Mouse (Mus musculus) spleen, postnatal 4 days (tissue): ENCODE measurements around the gene Ints14.

Experiments
- DNase-seq, 2 experiments: peaks; one replicate each; pipeline ENCODE4 v3.0.0; 2022; ENCODE audit warnings: low spot score in 2 of 2

Ints14 gene

DNA sequence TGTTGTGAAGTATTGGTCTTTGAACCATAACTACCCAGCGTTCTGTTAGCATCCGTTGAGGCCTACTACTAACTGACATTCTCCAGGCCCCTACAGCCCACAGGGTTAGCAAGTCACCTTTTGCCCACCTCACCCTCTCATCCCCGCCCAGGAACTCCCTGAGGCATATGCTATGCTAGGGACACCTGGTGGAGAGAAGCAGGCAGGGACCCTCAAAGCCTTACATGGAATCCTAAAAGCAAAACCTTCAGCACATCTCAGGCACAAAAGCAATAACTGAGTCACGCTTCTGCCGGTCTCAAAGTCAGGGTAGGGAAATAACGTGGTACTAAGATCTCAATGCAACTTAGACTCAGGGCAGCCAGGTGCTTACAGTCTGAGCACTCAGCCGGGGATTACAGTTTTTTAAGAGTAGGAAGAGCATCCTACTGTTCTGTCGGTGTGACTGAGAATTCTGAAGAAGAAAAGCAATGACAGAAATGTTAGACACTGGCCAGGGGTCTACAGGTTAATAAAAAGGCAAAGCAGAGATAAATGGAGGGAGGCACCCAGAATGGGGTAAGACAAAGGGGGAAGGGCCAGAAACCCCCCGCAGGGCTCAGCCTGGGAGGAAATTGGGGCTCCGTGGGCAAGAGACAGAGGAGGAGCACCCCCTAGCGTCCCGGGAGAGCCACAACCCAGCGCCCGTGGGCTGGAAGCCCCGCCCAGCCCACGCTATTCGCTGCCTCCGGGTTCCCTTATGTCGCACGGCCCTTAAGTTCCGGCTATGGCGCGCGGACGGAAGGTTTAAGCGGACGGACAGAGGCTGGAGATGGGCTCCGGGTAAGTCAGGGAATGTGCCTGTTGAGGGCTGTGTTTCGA is at the start of gene Ints14:
Ints14 (plus strand) TSS at position 789 of the 861 bp plus-strand sequence.
- DNase-seq = peak; percentile 97 to 99

DNA sequence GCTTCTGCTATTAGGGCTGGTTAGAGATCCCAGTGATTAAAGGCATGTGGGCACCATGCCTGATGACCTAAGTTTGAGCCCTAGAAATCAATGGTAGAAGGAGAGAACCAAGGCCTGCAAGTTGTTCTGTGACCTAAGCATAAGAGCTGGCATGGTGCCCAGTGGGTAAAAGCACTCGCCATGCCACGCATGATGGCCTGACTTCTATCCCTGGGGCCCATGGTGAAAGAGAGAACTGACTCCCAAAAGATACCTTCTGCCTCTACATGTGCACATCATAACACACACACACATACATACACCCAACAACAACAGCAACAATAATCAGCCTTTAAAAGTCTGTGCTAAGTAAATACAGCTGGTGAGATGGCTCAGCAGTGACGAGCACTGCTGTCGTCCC is 47.3 kb upstream of the Ints14 start:
- DNase-seq = no peak

DNA sequence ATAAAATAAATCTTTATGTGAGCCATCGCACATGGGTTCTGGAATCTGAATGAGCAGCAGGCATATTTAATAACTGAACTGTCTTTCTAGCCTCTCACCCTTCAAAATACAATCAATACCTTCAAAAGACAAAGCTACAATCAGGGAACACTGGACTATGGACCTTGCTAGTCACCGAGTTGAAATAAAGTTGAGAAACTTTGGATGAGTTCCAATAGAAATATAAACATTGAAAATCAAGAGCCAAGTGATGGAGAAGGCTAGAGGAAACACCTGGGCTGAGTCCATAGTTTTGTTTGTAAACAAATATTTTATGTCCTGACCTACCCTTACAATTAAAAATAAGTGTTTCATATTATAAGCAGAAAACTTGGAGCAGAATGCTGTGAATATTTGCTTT is 46.7 kb upstream of the Ints14 start:
- DNase-seq = no peak

DNA sequence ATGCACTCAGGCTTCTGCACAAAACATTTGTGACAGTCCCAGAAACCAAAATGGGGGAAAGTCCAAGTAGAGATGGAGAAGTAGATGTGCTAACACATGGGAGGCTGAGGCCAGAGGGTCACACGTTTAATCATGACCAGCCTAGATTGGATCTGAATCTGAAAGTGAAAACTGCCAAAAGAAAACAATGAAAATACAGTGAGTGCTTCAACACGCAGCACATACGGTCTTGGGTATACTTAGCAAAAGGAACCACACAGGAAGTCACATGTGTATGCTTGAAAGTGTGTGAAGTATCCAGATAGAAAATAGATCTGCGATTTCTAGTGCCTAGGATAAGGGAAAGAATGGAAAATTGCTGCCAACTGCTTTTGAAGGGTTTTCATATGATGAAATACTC is 46.1 kb upstream of the Ints14 start:
- no peak for DNase-seq

DNA sequence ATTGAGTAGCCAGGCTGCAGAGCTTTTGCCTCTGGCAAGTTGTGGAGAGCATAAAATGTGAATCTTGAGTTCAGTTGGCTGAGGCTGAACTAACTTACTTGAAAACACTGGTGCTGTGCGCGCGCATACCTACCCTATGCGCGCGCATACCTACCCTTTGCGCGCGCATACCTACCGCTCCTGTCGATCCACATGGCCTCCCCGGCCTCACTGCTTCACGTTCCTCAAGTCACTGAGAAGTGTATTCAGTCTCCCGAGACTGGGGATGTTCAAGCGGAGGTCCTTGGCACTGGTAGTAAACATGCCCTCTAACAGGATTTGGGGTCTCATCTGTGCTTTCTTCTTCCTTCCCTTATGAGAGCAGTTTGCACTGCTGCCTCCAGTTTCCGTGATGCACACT is 42.1 kb upstream of the Ints14 start:
- DNase-seq = peak; percentile 51 to 77

DNA sequence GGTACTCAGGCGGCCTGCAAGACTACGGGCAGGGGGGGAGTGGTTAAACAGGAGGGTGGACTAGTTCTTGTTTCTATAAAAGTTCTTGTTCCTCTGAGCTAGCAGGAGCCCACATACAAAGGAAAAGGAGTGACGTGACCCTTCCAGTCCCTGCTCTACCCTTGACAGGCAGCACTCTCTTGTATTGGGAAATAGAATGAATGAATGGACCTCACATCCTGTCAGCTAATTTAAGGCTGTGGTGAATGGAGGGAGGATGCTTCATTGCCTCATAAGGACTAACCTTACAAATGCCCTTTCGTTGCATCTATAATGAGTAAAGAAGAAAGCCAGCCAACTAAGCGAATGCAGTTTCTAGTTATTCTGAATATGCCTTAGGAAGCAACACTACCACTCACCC is 34.9 kb upstream of the Ints14 start:
- DNase-seq = no peak

DNA sequence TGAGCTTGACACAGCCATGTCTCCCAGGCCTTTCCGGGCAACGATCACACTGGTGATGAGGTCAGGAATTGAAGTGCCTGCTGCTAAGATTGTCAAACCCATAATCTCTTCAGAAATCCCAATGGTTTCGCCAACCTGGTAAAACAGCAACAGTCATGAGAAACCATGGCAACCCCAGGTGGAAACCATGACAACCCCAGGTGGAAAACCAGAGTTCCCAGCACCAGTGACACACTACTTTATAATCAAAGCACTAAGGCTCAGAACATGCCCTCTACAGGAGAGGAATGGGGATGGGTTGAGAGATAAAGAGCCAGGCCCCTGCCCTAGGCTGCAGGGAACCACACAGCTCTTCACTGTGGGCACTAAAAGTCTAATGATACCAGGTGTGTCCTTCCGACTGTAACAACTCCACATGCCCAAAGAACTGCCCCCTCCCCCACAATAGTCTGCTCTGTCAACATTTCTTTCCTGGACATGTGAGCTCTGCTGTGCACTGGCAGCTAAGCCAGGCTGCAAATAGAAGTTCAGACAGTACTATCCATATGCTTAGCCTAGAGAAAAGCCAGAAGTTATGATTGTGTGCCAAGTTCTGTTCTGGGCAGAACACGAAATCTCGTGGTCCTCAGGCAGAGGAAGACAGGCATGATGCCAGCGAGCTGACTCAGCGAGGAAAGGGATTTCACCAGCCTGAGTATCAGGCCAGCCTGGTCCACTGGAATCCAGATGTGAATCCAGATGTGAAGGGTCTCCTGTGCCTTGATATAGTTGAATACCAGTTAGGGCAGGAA is 34.3 kb upstream of the Ints14 start:
- no peak for DNase-seq

DNA sequence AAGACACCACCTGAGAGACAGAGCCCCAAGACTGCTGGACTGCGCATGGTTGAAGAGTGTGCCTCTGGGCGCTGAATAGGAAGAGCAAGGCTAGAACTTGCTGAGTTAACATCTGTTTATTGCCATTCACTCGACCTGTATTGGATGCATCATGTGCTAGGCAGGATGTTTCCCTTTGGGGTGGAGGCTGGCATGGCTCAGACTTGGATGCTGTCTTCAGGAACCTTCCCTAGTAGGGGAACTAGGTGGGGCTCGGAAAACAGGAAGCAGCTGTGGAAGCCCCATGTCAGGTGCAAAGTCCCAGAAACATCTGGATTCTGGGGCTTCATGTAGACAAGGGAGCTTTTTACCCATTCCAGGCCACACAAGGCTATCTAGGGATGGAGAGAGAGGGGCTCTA is 30.4 kb upstream of the Ints14 start:
- no peak for DNase-seq

DNA sequence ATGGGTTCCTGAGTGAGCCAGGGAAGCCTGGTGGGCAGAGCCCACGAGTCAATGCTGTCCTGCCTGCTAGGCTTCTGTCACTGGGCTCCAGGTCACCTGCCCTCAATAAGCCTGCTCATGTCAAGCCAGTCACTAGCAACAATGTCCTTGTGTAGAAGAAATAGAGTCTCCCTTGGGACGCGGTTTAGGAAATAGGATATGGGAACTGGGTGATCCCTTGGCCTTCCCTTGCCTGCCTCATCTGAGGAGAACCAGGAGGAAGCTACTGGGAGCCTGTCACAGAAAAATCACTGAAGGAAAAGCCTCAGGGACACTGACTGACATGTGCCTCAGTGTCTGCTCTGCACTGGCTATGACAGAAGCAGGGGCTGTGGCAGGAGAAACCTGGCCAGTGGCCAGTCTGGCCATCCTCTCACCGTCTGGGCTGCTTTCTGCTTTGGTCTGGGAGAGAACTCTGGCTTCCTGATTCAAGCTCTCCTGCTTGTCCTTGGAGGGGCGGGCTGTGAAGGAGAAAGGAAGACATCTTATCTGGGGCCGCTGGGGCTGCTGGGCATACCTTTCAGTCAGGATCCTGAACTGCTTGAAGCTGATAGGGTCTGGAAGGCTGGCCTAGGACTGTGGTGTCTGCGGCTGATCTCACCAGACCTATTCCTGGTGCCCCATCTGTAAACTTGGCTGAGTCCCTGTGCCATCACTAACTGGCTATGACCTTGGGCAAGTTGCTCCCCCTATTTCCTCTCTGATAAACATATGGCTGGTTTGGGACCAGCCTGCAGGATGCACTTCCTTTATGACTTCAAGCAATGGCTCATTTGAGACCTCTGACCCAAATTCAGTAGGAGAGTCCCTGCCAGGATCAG is 28.7 kb upstream of the Ints14 start:
- peak in 1 of 2 experiments; percentile 37 for DNase-seq

DNA sequence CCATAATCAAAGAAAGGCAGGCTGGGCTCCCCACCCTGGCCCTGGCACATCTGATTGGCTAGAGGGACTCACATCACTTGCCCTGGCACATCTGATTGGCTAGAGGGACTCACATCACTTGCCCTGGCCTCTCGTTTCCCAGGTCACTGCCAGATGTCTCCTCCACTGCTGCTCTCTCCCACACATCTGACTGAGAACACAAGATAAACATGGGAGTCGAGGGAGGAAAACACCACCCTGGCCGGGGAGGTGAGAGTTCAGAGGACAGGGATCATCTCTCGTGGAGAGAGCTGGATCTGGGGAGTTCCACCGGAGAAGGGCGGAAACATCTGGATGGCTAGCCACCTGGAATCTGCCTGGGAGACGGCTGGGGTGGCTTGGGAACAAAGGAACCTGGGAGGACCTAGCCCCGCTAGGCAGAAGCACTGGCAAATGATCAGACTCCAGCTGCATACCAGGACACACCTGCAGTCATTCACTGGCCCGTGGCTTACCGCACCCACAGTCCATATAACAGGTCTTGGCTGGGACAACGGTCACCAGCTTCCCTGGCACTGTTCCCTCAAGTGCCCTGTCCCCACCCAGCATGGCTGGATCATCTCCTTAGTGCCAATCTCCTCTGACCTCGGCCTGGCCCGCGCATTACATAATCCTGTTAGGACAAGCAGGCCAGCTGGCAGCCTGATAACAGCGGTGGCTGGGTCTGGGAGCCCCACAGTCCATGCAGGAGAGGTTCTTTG is 26.5 kb upstream of the Ints14 start:
- peak; percentile 51 to 70 for DNase-seq

DNA sequence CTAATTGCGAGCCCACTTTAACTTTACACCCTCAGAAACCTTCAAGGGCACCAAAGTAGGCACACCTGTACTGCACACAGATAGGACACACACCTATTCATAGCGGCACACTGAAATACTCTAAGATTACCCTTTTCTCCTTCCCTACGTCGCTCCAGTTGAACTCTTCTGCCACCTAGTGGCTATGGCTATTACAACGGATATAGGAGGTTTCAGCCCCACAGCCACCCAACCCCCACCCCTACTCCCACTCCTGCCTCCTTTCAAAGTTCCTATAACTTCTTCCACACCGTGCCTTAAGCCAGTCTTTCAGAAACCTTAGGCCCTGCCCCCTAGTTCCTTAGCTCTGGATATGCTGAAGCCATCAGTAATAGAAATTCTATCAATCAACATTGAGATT is 24.2 kb upstream of the Ints14 start:
- DNase-seq = peak; percentile 71 to 87

DNA sequence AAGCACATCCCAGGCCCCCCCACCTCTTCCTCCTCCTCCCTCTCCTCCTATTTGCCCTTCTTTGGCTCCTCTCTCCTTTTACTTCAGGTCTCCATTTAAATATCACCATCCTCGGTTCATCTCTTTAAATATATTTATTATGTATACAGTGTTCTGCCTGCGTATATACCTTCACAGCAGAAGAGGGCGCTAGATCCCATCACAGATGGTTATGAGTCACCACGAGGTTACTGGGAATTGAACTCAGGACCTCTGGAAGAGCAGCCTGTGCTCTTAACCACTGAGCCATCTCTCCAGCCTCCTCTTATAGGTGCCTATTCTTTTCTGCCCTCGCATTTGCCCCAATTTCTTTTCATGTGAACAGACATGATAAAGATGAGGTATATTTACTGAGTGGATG is 23.2 kb upstream of the Ints14 start:
- no peak for DNase-seq

DNA sequence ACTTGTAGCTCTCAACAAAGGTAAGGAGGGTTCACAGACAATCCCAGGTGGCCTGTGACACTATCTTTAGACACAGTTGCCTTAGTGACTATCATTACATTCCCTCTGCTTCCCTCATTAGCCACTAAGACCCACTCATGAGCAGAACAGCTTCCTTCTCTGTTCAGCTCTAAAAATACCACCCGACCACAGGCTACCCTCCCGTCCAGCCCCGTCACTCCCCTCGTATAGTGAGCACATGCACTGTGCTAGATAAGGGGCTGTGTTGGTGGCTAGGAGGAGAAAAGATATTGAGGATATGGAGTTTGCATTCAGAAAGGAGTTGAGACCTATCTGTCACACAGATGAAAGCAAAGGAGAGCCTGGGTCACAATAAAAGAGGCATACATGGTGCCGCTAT is 22.2 kb upstream of the Ints14 start:
- no peak for DNase-seq

DNA sequence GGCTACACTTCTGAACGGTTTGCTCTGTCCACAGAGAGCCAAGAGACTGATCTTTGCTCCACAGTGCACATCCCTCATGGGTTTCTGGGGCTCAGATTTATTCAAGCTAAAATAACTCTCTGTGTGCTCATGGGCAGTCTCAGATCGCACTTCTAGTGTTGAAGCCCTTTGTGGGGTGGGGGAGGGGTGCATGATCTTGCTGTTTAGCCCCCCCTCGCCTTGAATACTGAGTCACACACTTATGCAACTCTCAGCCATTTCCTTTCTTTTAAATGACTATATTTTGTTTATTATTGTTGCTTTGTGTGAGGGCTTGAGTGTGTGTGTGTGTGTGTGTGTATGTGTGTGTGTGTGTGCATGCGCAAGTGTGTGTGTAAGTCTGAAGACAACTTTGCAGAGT is 21.4 kb upstream of the Ints14 start:
- no peak for DNase-seq

DNA sequence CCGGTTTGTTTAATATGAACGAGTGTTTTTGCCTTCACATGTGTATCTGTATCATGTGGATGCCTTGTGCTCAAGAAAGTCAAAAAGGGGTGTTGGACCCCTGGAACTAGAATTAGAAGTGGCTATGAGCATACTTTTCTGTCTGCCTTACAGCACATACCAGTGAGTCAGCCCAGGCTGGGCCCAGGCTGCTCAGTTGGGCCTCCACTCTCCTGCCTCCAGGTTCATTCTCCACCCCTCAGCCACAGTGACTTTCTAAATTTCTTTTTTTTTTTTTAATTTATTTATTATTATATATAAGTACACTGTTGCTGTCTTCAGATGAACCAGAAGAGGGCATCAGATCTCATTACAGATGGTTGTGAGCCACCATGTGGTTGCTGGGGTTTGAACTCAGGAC is 20.9 kb upstream of the Ints14 start:
- DNase-seq = no peak

DNA sequence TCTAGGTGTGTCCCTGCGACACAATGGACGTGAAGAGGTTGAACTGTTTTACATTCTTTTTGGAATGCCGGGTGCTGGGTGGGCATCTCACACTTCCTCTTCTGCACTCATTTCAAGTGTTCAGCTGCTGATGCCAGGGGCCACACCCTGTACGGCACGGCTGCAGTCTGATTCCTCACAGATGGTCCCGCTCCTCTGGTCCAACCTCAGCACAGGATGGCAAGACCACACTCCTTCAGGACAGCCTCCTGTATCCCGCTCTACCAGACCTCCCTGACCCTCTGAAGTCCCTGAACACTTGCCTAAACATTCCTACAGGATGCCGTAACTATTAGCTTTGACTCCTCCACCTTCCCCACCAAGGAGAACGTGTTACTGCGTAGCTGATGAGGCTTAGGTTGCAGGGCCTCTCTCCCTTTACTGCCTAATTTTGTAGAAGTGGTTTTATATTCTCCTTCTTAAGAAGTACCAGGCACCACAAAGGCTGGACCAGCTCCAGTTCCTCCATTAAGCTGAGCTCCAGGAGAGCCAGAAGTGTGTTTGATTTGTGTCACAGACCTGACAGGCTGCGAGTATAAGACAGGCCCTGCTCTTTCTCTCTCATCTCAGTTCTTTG is 19.9 kb upstream of the Ints14 start:
- no peak for DNase-seq

DNA sequence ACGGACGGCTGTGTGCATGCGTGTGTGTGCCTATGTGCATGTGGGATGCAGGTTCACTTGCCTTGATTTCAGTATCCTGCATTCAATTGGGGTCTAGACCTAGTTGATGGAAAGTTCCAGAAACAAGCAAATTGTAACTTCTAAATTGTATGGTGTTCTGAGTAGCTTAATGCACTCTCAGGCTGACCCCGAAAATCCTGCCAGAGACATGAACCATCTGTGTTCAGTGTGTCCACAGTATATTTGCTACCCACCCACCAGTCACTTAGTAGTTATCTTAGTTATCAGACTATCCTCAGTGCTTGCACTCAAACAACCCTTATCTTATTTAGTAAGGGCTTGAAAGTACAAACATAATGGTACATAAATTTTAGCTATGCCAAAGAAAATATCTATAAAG is 19.1 kb upstream of the Ints14 start:
- no peak for DNase-seq

DNA sequence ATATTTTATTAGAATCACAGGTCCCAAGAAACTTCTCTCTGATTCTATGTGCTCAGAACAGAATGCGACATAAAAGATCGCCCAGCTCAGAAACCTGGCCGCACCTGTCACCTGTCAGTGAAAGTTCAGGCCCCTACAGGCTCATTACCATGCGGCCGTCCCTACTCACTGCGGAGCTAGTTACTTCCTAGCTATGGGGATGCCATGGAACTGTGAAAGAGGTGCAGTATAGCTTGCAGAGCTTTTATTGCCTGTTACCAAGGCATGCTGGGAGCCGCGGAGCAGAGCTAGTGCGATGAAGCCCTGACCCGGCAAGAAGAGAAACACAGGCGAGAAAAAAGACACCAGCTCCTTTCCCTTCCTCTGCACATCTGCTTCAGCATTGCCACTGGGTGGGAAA is 16.7 kb upstream of the Ints14 start:
- DNase-seq = no peak

DNA sequence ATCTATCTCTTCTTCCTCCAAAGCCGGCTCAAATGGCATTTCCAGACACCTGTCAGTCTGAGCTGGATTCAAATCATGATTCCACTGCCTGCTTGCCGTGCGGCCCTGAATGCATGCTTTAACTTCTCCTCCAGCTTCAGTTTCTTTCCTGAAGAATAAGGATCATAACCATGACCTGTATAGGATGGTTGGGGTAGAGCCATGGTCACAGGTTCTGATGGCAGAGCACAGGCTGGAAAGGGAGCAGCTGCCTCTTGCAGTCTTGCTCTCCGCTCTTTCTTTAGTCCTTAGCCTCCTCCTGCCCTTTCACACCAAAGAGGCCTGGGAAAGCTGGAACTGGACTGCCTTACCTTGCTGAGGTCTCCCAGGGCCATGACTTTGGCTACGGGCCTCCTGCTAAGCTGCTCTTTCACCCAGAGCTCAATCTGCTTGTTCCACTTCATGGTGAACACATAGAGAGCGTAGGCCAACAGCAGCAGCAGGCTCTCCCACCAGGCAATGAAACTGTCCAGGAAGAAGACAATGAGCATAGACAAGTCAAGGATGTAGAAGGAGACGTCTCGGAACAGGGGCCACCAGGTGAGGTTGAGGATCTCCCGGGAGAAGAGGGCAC is 13.1 kb upstream of the Ints14 start:
- DNase-seq = no peak

DNA sequence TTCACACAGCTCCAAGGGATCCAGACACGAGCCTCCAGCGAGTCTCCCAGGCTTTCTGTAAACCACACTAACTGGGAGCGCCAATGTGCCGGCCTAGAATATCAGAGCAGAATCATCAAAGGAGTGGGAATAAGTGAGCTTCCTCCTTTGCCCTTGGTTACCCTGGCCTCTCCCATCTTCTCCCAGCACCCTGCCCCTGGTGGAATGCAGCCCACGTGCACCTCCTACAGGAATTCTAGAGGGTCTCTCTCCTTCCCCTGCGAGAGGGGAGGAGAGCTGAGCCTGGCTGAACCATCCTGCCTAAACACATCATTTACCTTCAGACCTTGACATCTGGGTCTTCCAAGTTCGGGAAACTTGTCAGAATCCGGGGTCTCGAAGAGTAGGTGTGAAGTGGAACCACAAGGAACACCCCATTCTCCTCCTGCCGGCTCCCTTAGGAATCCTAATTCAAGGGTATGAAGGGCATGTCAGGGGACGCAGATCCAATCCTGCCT is 9.5 kb upstream of the Ints14 start, which contains the start of gene Slc24a1:
Slc24a1 (minus strand) TSS at position 447 of the 497 bp plus-strand sequence.
- DNase-seq = no peak
